Mouse (Mus musculus) midbrain, postnatal 0 days (tissue): ENCODE data around the gene Ccdc103. TPM values are rescaled to one million over a fixed set of nuclear protein-coding genes. Genes with fewer than 3 reads are reported as not detected.

Experiments
- ATAC-seq: fragments of 200-750 bp; cut with Nextera tagmentation; 2 replicates; pipeline ENCODE4 v1.8.0; 2017; ENCODE audit warnings: moderate number of reproducible peaks, mild to moderate bottlenecking, moderate TSS enrichment, moderate library complexity; ENCODE audit not compliant: low FRiP score
- DNase-seq: peaks from one replicate; pipeline ENCODE4 v3.0.0-alpha.2; 2015; ENCODE audit warnings: low spot score
- H3K27ac ChIP-seq: fragments of 300-500 bp; sonication (generic); 2 replicates; pipeline ENCODE4 v1.5.1; 2014; ENCODE audit warnings: low read depth, mild to moderate bottlenecking, low read length, mixed read lengths
- H3K27me3 ChIP-seq: fragments of 300-500 bp; sonication (generic); 2 replicates; pipeline ENCODE4 v1.6.1; 2014; ENCODE audit warnings: low read length, control low read depth, mixed read lengths; ENCODE audit not compliant: insufficient read depth
- H3K36me3 ChIP-seq: fragments of 300-500 bp; sonication (generic); 2 replicates; pipeline ENCODE4 v1.6.1; 2014; ENCODE audit warnings: low read length, control low read depth, mixed read lengths; ENCODE audit not compliant: insufficient read depth
- H3K4me1 ChIP-seq: fragments of 300-500 bp; sonication (generic); 2 replicates; pipeline ENCODE4 v1.6.1; 2014; ENCODE audit warnings: mild to moderate bottlenecking, control low read depth, antibody characterized with exemption, low read length, mixed read lengths; ENCODE audit not compliant: insufficient read depth
- H3K4me2 ChIP-seq: fragments of 300-500 bp; sonication (generic); 2 replicates; pipeline ENCODE4 v1.6.1; 2014; ENCODE audit warnings: low read depth, mild to moderate bottlenecking, low read length, mixed read lengths; ENCODE audit not compliant: poor library complexity, severe bottlenecking
- H3K4me3 ChIP-seq: fragments of 300-500 bp; sonication (generic); 2 replicates; pipeline ENCODE4 v1.5.1; 2014; ENCODE audit warnings: low read depth, mild to moderate bottlenecking, low read length, moderate library complexity
- H3K9ac ChIP-seq: fragments of 300-500 bp; sonication (generic); replicated peaks from 2 replicates; pipeline ENCODE4 v1.6.1; 2014; ENCODE audit warnings: mild to moderate bottlenecking, low read length, moderate library complexity, mixed read lengths; ENCODE audit not compliant: poor library complexity, severe bottlenecking
- H3K9me3 ChIP-seq: fragments of 300-500 bp; sonication (generic); 2 replicates; pipeline ENCODE4 v1.6.1; 2016; ENCODE audit warnings: low read length, control low read depth
- CTCF ChIP-seq: IDR thresholded peaks from 2 replicates; pipeline ENCODE4 v1.5.1; 2016; ENCODE audit warnings: antibody characterized with exemption, mild to moderate bottlenecking
- WGBS: fragments of 180-500 bp; shearing (Covaris S2); extraction: QIAGEN DNeasy Blood & Tissue Kit; methylation state at CpG from one replicate; pipeline ENCODE4 v1.1.7; 2014; 5-methylcytosine and 5-hydroxymethylcytosine counted together
- polyA plus RNA-seq: library from polyadenylated mRNA; unstranded; fragments of >200 nt; fragmentation: Nextera tagmentation; extraction: Ambion mirVana; gene quantifications from 2 replicates; pipeline ENCODE4 v1.2.1, GENCODE M21; 2015
- total RNA-seq: library from RNA; depleted of rRNA; stranded (reverse); fragments of >200 nt; gene quantifications from 2 replicates; pipeline ENCODE4 v1.2.3, GENCODE M21; 2014; rRNA removed

Gene Ccdc103
- total and polyA plus RNA-seq, 2 experiments from 2014 or later = 0.33 to 1.7 TPM

- H3K36me3 ChIP-seq = no peaks in the 10 kb centered on the region
- no peaks in the 10 kb centered on the region for H3K27me3 ChIP-seq
- peaks cover 3% of the 10 kb centered on the region; the same call in 1 of the 2 replicates for H3K4me1 ChIP-seq
- peak within 1 kb of the TSS; percentile 55 for H3K27ac ChIP-seq
- WGBS = under 1% methylated on average over 62 of the region's 62 CpGs
- peak within 1 kb of the TSS; percentile 29; the same call in 1 of the 2 replicates for H3K9ac ChIP-seq
- H3K4me3 ChIP-seq = peak within 1 kb of the TSS; percentile 53
- TF ChIP-seq CTCF = no peak
- DNase-seq (peak; percentile 99), ATAC-seq (peak; percentile 80)
- peak within 1 kb of the TSS; percentile 92 for H3K4me2 ChIP-seq
- no peaks in the 10 kb centered on the region for H3K9me3 ChIP-seq
Measured at GRCm38 (mm10) chr11:102924557-102925350, 43.8 kb downstream of the Ccdc103 start, which contains the start of gene Kif18b. Kif18b (minus strand) TSS chr11:102925124.

DNA sequence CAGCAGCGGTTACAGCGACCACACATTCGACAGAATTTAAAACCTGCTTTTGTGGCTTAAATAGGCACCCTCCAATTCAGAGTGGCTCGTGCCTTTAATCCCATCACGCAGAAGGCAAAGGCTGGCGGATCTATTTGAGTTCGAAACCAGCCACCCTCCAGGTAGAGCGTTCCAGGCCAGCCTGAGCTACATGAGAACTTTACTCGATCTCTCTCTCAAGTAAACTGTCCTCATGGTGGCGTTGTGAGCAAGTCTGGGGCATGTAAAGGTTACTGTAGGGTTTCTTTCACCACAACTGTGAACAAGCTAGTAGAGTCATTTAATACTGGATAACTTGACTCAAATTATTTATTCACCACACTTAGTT is 44.3 kb downstream of the Ccdc103 start:
- ATAC-seq (0 out of 2 replicates have a peak, but pooled peaks have one; percentile 23), DNase-seq (no peak)
- Histone ChIP-seq H3K27me3 (no peaks in the 10 kb centered on the region), H3K4me3 (peak overlapping the region; percentile 53), H3K4me1 (peaks cover 3% of the 10 kb centered on the region; the same call in 1 of the 2 replicates), H3K36me3 (no peaks in the 10 kb centered on the region), H3K9ac (no peak overlapping the region; the same call in 1 of the 2 replicates), H3K27ac (peak overlapping the region; percentile 55), H3K4me2 (peak overlapping the region; percentile 92), H3K9me3 (no peaks in the 10 kb centered on the region)
- under 1% methylated on average over 10 of the region's 10 CpGs for WGBS
- peak; percentile 55 for TF ChIP-seq CTCF

DNA sequence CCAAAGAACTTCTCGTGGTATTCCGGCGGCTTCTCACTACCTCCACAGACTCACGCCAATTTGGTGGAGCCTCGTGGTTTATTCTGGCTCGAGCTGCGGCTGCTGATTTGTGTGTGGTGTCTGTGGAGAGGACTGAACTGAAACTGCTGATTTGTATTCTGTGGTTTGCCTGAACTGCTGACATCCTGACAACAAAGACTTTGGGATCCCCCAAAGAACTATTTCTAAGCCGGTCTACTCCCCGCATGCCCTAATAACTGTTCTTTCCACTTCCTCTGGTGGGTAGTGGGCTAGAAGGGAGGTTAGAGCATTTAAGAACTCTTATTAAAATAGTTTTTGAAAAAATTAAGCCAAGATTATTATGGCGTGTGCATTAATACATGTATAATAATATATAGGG is 49.7 kb downstream of the Ccdc103 start:
- no peak overlapping the region for H3K4me3 ChIP-seq
- no peaks in the 10 kb centered on the region for H3K27me3 ChIP-seq
- H3K4me1 ChIP-seq = no peaks in the 10 kb centered on the region
- no peak overlapping the region for H3K27ac ChIP-seq
- DNase-seq = no peak
- WGBS = 84% methylated on average over 10 of the region's 10 CpGs
- H3K36me3 ChIP-seq = no peaks in the 10 kb centered on the region
- no peak for ATAC-seq
- H3K9ac ChIP-seq = no peak overlapping the region
- no peak overlapping the region for H3K4me2 ChIP-seq
- no peaks in the 10 kb centered on the region for H3K9me3 ChIP-seq
- no peak for TF ChIP-seq CTCF

Other genes starting within 250 kb of the Ccdc103 start
- not detected in 2 replicates for gene Meioc, start 217.5 kb upstream of the Ccdc103 start, total RNA-seq
- gene Meioc, start 217.5 kb upstream of the Ccdc103 start, polyA plus RNA-seq = 0.21 and 0.23 TPM in 2 replicates
- gene Ccdc43, start 183.4 kb upstream of the Ccdc103 start, total RNA-seq = 23.9 and 31.0 TPM in 2 replicates
- 33.8 and 35.1 TPM in 2 replicates for gene Ccdc43, start 183.4 kb upstream of the Ccdc103 start, polyA plus RNA-seq
- 43.8 and 46.9 TPM in 2 replicates for gene Adam11, start 119.8 kb upstream of the Ccdc103 start, total RNA-seq
- 21.5 and 22.3 TPM in 2 replicates for gene Adam11, start 119.8 kb upstream of the Ccdc103 start, polyA plus RNA-seq
- 18.1 and 18.8 TPM in 2 replicates for gene Gjc1, start 61.5 kb upstream of the Ccdc103 start, total RNA-seq
- 14.8 and 17.8 TPM in 2 replicates for gene Gjc1, start 61.5 kb upstream of the Ccdc103 start, polyA plus RNA-seq
- gene Higd1b, start 45.4 kb upstream of the Ccdc103 start, total RNA-seq = 12.3 and 12.8 TPM in 2 replicates
- gene Higd1b, start 45.4 kb upstream of the Ccdc103 start, polyA plus RNA-seq = 13.1 and 15.3 TPM in 2 replicates
- gene Eftud2, start 219 bp upstream of the Ccdc103 start, total RNA-seq = 63.0 and 69.8 TPM in 2 replicates
- 104 and 105 TPM in 2 replicates for gene Eftud2, start 219 bp upstream of the Ccdc103 start, polyA plus RNA-seq
- not detected in 2 replicates for gene Fam187a, start 4.0 kb downstream of the Ccdc103 start, total RNA-seq
- gene Fam187a, start 4.0 kb downstream of the Ccdc103 start, polyA plus RNA-seq = 0.12 TPM in 1 of 2 replicates, not detected in the other
- 19.5 and 36.4 TPM in 2 replicates for gene Gfap, start 19.7 kb downstream of the Ccdc103 start, total RNA-seq
- 20.6 and 24.3 TPM in 2 replicates for gene Gfap, start 19.7 kb downstream of the Ccdc103 start, polyA plus RNA-seq
- gene Kif18b, start 43.9 kb downstream of the Ccdc103 start, total RNA-seq = 3.8 and 6.3 TPM in 2 replicates
- gene Kif18b, start 43.9 kb downstream of the Ccdc103 start, polyA plus RNA-seq = 0.46 and 0.60 TPM in 2 replicates
- 45.6 and 52.8 TPM in 2 replicates for gene C1ql1, start 65.5 kb downstream of the Ccdc103 start, total RNA-seq
- gene C1ql1, start 65.5 kb downstream of the Ccdc103 start, polyA plus RNA-seq = 15.8 and 16.9 TPM in 2 replicates
- gene Nmt1, start 147.0 kb downstream of the Ccdc103 start, total RNA-seq = 48.6 and 56.3 TPM in 2 replicates
- gene Nmt1, start 147.0 kb downstream of the Ccdc103 start, polyA plus RNA-seq = 39.1 and 40.5 TPM in 2 replicates
- 154 and 191 TPM in 2 replicates for gene Dcakd, start 147.1 kb downstream of the Ccdc103 start, total RNA-seq
- 165 and 173 TPM in 2 replicates for gene Dcakd, start 147.1 kb downstream of the Ccdc103 start, polyA plus RNA-seq
- 9.4 and 9.7 TPM in 2 replicates for gene Plcd3, start 220.5 kb downstream of the Ccdc103 start, total RNA-seq
- 4.7 and 4.9 TPM in 2 replicates for gene Plcd3, start 220.5 kb downstream of the Ccdc103 start, polyA plus RNA-seq
- 21.8 and 22.9 TPM in 2 replicates for gene Acbd4, start 220.5 kb downstream of the Ccdc103 start, total RNA-seq
- gene Acbd4, start 220.5 kb downstream of the Ccdc103 start, polyA plus RNA-seq = 17.5 and 21.8 TPM in 2 replicates
- gene Hexim1, start 235.0 kb downstream of the Ccdc103 start, total RNA-seq = 15.5 and 19.1 TPM in 2 replicates
- 3.2 and 4.5 TPM in 2 replicates for gene Hexim1, start 235.0 kb downstream of the Ccdc103 start, polyA plus RNA-seq